Mouse (Mus musculus): ENCODE results near the gene Herpud1. TPM values are rescaled to one million over a fixed set of nuclear protein-coding genes. Genes with fewer than 3 reads are reported as not detected.

Herpud1 gene
- total RNA-seq, 2 experiments from 2014 or later, result 41.5 to 44.3 TPM

- intact Hi-C loops (cut with DNase I), result no loop called here
- no peak for DNase-seq (ENCODE audit: extremely low spot score in 1 of 2, low spot score in 2 of 2)
These were observed 49.9 kb downstream of the Herpud1 start for GRCm38 (mm10) chr8:94436112-94436572.

GRCm38 (mm10) chr8:94436900-94437299 lies 50.7 kb downstream of the Herpud1 start:
- intact Hi-C loops (cut with DNase I), result no loop called here
- no peak for DNase-seq (ENCODE audit: extremely low spot score in 1 of 2, low spot score in 2 of 2)

- intact Hi-C loops (cut with DNase I), result no loop called here
- DNase-seq (ENCODE audit: extremely low spot score in 1 of 2, low spot score in 2 of 2), result no peak
These were observed 52.4 kb downstream of the Herpud1 start for GRCm38 (mm10) chr8:94438659-94439058.

GRCm38 (mm10) chr8:94439691-94440090 lies 53.5 kb downstream of the Herpud1 start:
- intact Hi-C loops (cut with DNase I), result no loop called here
- no peak for DNase-seq (ENCODE audit: extremely low spot score in 1 of 2, low spot score in 2 of 2)

- DNase-seq (ENCODE audit: extremely low spot score in 1 of 2, low spot score in 2 of 2), result no peak
- intact Hi-C loops (cut with DNase I), result no loop called here
These were observed 54.2 kb downstream of the Herpud1 start for GRCm38 (mm10) chr8:94440389-94440788.

- no peak for DNase-seq (ENCODE audit: extremely low spot score in 1 of 2, low spot score in 2 of 2)
- intact Hi-C loops (cut with DNase I), result no loop called here
These were observed 55.4 kb downstream of the Herpud1 start for GRCm38 (mm10) chr8:94441686-94442085.

GRCm38 (mm10) chr8:94443153-94443552 lies 56.9 kb downstream of the Herpud1 start:
- no peak for DNase-seq (ENCODE audit: extremely low spot score in 1 of 2, low spot score in 2 of 2)
- intact Hi-C loops (cut with DNase I), result no loop called here

GRCm38 (mm10) chr8:94444480-94444879 lies 58.2 kb downstream of the Herpud1 start:
- intact Hi-C loops (cut with DNase I), result no loop called here
- DNase-seq (ENCODE audit: extremely low spot score in 1 of 2, low spot score in 2 of 2), result no peak

Other genes starting within 250 kb of the Herpud1 start
- gene Mt4, start 249.2 kb upstream of the Herpud1 start, total RNA-seq (2021), result not detected
- gene Mt3, start 233.8 kb upstream of the Herpud1 start, total RNA-seq (2021), result 100 to 1,000 TPM; 452 to 527 TPM
- 100 to 1,000 TPM in 1 of 2 experiments, 10 to 100 TPM in 1; 63.5 to 266 TPM for gene Mt2, start 213.8 kb upstream of the Herpud1 start, total RNA-seq (2021)
- 100 to 1,000 TPM in 1 of 2 experiments, 10 to 100 TPM in 1; 80.3 to 200 TPM for gene Mt1, start 207.4 kb upstream of the Herpud1 start, total RNA-seq (2021)
- gene Nup93, start 171.9 kb upstream of the Herpud1 start, total RNA-seq (2021), result 10 to 100 TPM; 49.1 to 51.0 TPM
- under 1 TPM; 0.30 to 0.62 TPM for gene Slc12a3, start 57.2 kb upstream of the Herpud1 start, total RNA-seq (2021)
- gene Nlrc5, start 47.9 kb downstream of the Herpud1 start, total RNA-seq (2021), result under 1 TPM; 0.61 to 0.77 TPM
- gene Cpne2, start 146.6 kb downstream of the Herpud1 start, total RNA-seq (2021), result 10 to 100 TPM; 40.3 to 42.3 TPM
- gene Rspry1, start 215.5 kb downstream of the Herpud1 start, total RNA-seq (2021), result 10 to 100 TPM; 34.6 to 35.7 TPM
- gene Fam192a, start 215.6 kb downstream of the Herpud1 start, total RNA-seq (2021), result 10 to 100 TPM; 42.0 to 46.1 TPM